Mouse (Mus musculus) cerebellum, adult 9-10 months (tissue): Measurements from ENCODE around the gene Usp33.

Source experiments
- DNase-seq: peaks from one replicate; pipeline ENCODE4 v3.0.0; 2022

Usp33 gene

DNA sequence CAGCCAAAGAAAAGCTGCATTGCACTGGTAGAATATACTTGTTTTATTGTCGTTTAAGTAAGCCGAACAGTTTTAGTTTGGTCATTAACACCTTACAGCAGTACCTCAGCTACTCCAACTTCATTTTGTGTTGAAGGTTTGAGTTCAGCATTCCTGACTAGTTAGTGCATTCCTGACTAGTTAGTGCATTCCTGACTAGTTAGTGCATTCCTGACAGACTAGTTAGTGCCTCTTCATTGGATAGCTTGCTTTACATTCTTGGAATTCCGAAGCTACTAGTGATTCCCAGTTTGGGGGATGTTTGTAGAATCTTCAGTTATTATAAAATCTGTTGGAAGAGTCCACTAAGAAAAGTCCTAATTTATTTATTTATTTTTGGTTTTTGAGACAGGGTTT is 56.4 kb downstream of the Usp33 start:
- DNase-seq = no peak

DNA sequence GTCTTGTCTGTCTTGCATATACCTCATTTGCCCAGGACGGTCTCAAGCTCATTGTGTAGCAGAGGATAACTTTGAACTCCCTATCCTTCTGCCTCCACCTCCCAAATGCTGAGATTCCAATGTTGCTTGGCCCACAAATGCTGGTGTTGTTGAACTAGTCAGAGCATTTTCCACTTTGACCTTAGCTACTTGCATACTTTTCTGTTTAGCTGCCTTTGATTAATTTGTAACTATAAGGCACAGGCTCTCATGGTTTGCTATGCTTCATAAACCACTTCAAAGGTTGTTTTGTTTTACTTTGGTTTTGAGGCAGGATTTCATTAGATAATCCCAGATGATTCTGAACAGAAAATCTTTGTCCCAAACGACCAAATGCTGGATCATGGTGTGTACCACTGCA is 57.5 kb downstream of the Usp33 start:
- DNase-seq = no peak

DNA sequence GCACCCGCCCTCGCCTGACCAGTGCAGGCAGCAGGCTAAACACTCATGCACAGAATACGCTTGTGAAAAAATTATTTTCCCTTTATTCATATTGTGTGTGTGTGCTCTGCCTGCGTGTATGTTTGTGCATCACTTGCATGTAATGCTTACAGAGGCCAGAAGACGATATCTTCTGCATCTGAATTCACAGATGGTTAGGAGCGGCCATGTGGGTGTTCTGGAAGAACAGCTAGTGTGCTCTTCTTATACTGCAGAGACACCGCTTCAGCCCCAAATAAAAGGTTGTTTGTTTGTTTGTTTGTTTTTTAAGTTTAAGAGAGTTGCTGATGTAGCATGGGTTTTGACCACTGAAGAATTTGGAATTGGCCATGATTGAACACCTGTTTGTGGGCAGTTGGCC is 59.1 kb downstream of the Usp33 start:
- no peak for DNase-seq

DNA sequence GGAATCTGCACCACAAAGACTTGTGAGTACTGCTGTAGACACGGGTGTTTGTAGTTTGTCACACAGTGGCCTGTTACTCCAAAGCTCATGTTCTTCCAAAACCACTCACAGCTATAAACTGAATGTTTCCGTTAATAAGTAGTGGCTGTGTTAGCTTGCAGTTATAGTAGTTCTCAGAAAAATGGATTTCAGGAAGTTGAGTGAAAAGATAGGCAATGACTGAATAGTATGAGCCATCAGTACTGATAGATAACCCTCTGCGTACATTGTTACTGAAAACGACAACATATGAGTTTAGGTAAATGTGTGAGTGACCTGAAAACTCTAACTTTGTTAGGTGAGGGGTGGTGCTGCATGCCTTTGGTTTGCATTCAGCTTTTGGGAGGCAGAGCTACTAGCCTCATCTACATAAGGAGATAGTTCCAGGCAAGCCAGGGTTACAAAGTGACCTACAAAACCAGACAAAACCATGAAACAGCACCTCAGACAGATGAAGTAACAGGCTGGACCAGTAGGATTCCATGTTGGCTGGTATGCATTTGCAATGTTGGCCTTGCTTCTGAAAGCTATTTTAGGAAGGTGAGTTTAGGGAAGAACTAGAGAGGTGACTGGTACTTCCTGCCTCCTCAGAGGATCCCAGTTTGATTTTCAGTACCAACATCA is 59.8 kb downstream of the Usp33 start:
- DNase-seq = no peak

DNA sequence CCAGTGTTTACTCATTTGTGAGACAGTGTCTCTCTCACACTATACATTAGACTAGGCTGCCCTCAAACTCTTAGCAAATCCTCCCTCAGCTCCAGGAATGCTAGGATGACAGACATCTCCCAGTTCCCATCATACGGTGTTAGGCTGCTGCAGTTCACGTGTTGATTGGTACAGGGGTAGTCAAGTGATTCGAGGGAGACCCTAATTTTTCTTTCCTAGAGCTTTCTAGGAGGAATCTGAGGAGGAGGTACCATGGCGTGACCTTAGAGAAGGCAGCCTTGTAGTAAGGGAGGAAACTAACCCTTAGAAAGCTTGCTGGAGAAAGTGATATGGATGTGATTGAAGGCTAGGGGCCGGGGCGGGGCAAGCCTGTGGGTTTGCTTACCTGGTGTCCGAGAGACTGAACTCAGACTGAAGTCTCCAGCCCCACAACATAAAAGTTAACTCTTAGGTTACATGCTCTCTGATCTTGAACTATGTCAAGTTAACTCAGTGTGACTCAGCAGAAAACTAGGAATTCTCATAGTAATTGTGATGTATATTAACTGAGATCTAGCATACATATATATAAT is 64.8 kb downstream of the Usp33 start:
- no peak for DNase-seq

DNA sequence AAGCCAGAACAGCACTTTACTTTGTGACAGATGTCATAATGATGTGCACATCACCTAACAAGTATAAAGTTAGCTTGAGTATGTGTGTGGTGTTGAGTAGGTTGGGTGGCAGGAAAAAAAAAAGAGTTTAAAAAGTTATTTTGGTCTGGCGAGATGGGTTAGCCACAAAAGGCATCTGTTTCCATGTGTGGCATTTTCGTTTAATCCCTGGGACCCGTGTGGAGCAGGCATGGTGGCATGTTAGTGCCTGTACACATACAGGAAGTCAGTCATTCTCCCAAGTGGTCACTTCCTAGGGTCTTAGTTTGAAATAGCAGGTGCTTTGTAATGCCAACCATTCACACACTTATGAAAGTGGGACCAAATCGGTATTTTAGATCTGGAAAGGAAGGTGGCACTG is 66.1 kb downstream of the Usp33 start:
- no peak for DNase-seq

DNA sequence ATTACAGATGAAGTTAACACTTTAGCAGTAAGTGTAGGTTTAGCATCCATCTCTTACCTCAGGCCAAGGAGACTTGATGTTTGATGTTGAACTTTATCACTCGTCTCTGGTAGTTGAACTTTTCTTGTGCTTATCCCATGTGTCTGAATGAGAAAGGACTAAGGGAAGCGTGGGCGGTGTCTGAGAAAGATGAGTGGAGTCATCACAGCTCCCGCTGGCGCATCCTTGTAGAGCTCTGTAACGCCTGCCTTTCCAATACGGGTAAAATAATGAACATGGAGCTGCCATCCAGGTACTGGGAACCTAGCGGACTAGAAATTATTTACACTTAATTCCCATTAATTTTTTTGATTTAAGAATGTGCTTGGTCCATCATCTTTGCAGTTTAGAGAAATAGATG is 82.6 kb downstream of the Usp33 start:
- no peak for DNase-seq

DNA sequence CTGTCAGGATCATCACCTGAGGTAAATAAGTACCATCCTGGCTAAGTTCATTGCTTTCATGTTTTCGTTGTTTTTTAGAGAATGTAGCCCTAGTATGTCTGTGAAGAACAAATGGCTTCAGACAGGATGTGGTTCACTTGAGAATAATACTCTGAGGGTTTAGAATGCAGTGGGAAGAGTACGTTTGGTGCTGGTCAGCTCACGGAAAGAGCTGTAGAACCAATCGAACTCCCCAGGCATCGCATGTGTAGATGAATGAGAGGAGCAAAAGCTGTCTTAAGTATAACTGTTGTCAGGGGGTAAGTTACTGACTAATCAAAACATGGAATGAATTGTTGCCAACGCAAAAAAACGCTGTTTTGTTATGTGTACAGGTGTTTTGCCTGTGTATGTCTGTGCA is 86.4 kb downstream of the Usp33 start:
- no peak for DNase-seq

DNA sequence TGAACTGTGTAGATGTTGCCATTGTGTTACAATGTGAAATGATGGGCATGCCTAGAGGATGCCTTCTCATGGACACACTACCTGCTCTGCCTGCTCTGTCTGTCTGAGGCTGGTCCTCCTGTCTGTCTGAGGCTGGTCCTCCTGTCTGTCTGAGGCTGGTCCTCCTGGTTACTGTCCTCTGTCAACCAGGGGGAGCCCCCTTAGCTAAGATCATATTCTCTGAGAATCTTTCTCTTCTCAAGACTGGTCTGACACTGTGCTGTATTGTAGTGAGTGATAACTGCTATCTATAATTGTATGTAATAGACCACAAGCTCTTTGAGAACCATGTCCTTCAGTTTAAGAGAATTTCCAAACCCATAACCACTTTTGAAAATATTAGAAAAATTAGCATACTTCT is 89.3 kb downstream of the Usp33 start:
- DNase-seq = no peak

DNA sequence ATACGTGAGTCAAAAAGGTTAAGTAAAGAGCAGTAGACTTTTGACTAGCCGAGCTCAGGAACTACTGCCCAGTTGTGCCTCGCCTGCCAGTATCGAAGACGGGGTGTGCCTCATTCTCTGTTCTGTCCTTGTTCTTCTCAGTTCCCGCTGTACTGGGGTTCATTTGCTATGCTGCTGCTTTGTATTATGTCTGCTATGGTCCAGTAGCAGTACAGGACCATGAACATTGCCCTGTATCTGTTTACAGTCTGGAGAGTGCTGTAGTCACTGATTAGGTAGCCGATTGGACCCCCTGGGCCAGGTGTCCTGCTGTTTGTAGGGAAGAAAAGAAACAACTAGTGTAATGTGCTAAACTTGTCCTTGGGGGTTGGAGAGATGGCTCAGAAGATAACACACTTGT is 91.8 kb downstream of the Usp33 start:
- no peak for DNase-seq

DNA sequence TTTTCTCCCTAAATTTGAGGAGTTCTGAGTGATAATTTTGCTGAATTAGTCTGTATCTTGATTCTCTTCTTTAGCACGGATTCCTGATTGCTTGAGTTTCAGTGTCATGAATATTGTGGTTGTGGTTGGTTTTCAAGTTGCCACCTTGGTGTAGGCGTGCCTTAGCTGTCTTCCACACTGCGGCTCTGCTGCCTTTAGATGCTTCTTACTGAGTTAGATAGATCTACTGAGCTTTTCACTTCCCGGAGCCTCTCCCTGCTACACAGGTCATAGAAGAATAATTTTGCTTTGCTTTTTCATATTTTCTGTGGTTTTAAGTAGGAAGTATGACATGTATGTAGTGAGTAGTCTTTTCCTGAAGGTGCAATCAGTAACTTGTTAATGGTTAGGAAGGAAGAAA is 96.5 kb downstream of the Usp33 start:
- no peak for DNase-seq
